Mouse (Mus musculus): ENCODE data around the gene Zfp207.

GRCm38 (mm10) chr11:80446916-80447315 is 63.8 kb downstream of the Zfp207 start:
- TF ChIP-seq CTCF (IDR thresholded peaks at IDR 0.05; ENCODE audit: low read depth) = no peak
- TF ChIP-seq EP300 (IDR thresholded peaks at IDR 0.05; ENCODE audit: low read depth) = no peak
